Mouse (Mus musculus): ENCODE measurements around the gene Cdc42ep1.

- peak; percentile 83 for TF ChIP-seq CTCF (IDR thresholded peaks at IDR 0.05; ENCODE audit: insufficient read depth, low read length)
- peak; percentile 38; the same call in 1 of the 2 replicates for TF ChIP-seq POLR2A (IDR thresholded peaks at IDR 0.05; ENCODE audit: borderline replicate concordance, extremely low read depth, low read depth, low read length)
Observed at GRCm38 (mm10) chr15:78851505-78852153, 9.2 kb downstream of the Cdc42ep1 start.
